Mouse (Mus musculus): Measurements from ENCODE around the gene Ier5.

Gene Ier5

DNA sequence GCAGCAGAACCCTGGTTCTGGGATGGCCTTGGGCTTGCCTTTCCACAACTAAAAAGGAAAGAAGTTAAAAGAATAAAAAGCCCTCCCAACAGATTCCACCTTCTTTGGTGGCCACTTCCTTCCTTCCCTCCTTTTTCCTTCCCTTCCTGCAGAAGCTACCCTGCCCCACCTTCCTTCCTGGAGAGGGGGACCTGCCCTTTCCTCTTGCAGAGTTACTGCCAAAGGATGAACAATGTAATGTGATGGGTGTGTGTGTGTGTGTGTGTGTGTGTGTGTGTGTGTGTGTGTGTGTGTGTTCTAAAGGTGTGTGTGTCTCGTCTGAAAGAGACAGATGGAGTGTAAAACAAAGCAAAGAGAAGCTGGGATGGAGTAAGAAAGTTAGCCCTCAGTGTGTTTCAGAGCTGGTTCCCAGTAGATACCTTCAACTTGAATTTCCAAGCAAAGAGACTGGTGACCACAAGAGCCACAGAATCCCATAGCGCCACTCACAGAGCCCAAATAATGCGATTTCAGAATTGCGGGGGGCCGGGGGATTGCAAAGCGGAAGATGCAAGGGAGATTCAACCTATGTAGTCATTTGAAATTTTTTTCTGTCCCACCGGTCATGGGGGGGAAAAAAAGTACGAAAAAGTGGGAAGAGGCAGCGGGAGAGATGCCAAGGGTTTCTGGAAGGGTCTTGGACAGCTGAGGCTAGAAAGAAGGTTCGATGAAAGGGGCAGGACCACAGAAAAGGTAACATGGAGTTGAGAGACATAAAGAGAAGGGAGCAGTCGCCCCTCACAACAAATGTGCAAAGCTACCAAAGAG lies 17.1 kb downstream of the Ier5 start:
- no peak for DNase-seq (ENCODE audit: low read depth, low spot score)

DNA sequence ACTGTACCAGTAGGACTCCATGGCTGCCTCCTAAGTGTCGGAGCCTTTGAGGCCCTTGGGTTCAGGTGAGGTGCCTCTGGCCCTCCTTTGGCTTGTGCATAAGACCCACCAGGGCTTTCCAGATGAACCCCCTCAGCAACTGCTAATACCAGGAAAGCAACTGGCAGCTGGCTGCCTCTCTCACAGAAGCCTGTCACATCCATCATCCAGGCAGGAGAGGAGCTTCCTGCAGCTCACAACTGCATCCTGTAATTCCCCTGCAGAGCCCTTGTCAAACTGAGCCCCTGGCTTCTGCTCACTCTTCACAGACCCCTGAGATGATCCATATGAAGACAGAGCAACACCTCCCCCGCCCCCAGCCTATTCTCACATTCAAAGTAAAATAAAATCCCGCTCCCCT lies 21.8 kb downstream of the Ier5 start:
- no peak for DNase-seq (ENCODE audit: low read depth, low spot score)

DNA sequence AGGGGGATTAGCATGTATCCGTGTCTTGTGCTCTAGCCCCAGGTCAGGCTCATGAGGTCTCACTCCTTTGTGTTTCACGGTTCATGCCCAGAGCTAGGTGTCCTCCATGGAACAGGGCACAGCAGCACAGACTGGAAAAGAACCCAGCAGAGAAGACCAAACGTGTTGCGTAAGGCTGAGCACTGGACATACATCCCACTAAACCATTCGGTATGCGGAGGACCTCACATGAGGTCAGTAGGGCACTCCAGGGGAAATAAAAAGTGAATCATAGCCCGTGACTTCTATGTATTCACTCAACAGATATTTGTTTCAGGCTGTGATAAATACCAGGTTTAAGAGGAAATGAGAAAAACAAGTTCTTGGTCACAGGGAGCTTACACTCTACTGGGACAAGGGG lies 23.6 kb downstream of the Ier5 start:
- DNase-seq (ENCODE audit: low read depth, low spot score): no peak

DNA sequence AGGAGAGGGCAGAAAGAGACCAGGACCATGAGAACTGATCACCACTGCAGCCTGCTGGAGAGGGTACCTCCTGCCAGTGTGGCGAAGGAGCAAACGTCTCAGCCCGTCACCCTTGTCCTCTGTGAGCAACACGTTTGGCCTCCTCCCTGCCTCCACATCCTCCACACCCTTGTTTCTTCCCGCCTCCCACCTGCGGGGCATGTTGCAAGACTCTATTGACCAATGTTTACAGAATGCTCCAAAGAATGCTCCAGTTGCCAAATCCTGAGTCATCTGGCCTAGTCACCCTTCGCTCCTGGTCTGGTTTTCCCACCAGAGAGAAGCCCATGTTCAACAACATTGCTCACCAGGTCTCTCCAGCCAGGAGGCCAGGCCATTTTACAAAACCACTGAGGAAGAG lies 24.6 kb downstream of the Ier5 start:
- no peak for DNase-seq (ENCODE audit: low read depth, low spot score)

DNA sequence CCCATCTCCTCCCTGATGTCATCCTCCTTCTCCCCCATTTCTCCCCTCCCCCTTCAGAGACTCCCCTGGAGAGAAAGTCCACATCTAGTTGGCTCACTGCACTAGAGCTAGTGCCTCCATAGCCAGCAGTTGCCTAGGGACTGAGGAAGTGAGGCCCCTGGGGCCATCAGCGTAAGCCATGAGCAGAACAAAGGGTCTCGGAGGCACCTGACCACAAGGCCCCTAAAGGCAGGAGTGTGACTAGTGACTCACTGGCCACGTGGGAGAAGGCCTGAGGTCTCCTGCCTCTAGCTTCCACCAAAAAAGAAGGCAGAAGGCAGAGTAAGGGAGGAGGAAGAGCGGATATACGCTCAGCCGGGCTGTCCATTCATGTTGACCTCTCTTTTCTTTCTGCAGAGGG lies 25.5 kb downstream of the Ier5 start:
- DNase-seq (ENCODE audit: low read depth, low spot score): no peak

DNA sequence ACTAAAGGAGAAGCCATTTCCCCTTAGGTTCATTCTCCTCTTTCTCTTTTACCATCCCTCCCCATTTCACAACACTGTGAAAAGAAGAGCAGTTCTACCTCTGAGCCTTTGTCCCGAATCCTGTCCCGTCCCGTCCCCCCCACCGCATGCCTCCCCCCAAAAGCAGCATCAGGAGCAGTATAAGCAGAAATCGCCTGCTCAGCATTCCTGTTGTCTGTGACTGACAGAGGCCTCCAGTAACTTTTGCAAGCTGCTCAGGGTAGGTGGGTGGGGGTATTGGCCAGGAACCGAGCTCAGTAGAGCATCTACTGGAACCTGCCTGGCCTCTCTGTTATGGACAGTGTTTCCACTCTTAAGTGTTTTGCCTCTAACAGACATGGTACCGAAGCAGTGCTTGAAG lies 26.3 kb downstream of the Ier5 start:
- DNase-seq (ENCODE audit: low read depth, low spot score): no peak

DNA sequence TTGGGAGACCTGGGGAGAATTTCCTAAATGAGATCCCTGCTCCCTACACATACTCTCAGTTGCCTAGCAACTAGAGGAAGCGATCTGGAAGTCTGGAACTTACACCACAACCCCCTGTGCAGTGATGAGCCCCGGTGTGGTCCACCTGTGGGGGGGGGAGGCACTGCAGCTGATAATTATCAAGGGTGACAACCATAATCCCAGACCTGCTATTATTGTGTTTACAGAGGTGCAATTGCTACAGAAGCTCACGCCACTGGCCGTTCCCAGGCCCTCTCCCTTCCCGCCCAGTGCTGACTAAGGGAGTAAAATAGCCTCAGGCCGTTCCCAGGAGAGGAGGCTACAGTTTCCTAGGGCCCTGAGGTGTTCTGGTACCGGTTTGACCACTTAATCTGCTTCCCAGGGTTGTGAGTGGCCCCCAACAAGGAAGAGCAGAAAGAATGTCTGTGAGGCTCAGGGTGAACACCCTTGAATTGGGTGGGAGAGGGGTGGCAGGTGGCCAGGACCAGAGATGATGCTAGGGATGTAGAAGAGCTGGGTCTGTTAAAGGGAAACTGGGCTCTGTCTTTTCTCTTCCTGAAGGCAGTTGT lies 28.1 kb downstream of the Ier5 start:
- DNase-seq (ENCODE audit: low read depth, low spot score): no peak

DNA sequence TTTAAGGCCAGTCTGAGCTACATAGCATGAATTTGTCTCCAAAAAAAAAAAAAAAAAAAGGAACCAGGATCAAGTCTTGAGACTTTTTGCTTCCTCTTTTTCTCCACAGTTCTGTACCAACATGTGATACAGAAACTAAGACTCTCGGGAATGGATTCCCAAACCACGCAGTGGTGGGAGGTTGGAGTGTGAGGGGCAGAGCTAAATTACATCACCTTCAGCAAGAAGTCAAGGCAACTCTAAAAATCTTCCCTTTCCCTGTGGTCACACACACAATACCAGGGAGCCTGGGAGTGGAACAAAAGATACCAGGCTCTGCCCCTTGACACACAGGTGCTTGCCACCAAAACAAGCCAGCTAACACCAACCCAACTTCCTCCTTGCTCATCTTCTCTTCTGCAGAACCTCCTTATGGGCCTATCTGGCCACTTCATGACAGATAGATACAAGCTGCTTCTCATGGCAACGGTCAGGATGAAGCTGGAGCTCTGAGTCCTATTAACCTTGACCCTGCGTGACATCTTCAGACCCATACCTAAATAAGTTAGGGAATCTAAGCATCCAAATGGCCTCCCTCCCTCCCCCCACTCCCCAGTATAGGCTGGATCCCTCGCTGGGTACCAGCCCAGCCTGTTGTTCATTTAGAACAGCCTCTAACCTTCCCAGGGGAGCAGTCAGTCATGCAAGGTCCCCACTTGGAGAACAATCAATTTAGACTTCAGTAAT lies 28.7 kb downstream of the Ier5 start:
- DNase-seq (ENCODE audit: low read depth, low spot score): no peak

DNA sequence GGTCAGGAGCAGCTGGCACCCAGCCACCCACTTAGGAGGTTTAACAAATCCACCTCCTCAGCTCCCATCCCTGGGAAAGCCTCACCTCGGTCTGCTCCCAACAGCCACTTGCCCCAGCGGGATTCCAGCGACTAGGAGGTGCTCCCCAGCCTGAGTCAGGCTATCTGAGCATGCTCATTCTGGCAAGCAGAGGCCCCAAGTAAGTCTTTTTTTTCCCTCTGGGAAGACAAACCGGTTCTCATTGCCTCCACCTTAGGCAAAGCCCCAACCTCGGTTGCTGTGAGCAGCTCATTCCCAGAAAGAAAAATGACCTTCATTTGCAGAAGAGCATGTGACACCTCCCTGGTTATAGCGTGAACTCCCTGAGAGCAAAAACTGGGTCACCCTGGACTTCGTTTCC lies 29.7 kb downstream of the Ier5 start:
- no peak for DNase-seq (ENCODE audit: low read depth, low spot score)

DNA sequence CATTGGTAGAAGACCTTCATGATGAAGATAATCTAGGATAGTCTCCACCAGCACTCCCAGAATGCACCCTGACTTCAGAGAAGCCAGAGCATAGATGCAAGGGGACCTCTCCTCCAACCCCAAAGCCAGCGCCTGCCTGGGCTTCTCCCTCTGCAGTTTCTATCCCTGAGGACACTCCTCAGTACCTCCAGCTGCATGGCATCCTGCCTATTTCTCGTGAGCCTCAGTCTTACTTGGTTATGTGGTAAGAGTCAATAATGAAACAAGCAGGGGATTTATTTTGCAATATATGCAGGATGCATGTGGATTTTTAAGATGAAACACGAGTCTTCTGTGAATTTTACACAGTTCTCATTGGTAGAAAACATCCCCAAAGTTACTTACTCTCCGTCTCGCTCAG lies 33.2 kb downstream of the Ier5 start:
- no peak for DNase-seq (ENCODE audit: low read depth, low spot score)

DNA sequence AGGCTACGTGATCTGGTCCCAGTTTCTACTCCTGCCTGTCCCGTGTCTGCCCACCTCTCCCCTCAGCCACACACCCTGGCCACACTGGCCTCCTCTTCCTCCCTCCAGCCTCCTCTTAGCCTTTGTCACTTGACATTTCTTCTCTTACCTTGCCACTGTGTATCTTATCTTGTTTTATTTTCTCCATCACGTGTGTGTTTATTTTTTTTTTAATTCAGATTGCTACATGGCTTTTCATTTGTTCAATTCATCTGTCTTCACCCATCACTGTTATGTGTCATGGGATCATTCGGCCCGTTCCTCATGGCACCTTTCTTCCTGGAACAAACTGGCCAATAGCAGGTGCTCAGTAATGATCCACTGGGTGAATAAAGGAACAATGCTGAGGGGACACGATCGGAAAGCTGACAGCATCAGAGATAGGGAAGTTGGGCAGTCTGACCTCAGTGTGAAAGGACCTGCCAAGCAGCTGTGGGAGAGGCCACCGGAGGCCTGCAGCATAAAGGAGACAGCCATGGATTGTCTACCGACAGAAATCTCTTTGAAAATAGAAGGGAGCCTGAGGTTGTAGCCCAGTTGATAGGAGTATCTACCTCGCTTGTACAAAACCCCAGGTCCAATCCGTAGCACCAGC lies 34.3 kb downstream of the Ier5 start:
- no peak for DNase-seq (ENCODE audit: low read depth, low spot score)

DNA sequence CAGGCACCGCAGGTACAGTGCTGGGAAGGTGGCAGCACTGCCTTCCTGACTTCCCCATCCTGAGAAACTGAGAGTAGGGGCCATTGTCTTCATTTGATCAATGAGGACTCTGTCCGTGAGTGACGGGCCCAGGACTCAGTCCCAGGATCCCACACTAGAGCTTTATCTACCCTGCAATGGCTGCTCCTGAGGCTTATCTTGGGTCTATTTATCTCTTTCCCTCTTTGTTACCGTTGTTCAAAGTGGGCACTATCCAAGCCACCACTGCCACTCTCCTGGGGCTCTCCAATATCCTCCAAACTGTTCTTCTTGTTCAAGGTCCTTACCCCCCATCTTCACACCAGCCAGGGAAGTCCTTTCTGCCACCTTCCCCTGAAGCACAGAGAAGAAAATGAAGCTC lies 34.8 kb downstream of the Ier5 start:
- DNase-seq (ENCODE audit: low read depth, low spot score): no peak

DNA sequence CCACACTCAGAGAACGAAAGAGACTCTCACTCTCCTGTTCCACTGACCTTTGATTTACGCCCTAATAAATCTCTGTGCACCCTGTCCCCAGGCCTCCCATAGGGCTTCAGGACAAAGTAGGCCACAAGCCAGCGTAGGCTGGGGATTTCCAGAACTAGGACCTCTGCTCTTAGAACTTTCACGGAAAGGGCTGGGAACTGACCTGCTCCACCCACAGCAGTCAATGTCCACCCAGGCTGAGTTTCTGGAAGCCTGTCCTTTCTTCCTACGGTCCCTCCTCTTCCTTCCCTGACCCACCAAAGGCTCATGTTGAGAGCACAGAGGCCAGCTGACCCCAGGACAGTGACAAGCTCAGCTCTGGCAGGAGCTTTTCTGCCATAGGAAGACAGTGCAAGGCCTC lies 35.3 kb downstream of the Ier5 start:
- DNase-seq (ENCODE audit: low read depth, low spot score): no peak

DNA sequence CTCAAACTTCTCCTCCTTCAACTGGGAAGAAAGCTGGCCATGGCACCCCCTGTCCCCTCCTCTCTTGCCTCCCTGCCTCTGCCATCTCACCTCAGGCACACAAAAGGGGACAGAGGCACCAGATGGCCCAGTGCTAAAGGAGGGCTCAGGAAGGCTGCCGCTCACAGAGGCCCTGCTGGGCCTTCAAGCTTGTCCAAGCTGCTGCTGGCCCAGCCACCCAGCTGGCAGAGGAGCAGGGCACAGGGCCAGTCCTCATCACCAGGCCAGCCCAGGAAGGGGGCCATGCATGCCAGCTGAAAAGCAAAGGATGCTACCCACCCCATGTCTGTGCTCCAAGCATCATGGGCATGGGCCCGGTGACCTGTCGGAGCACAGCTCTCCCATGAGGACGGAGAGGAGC lies 36.5 kb downstream of the Ier5 start:
- no peak for DNase-seq (ENCODE audit: low read depth, low spot score)

DNA sequence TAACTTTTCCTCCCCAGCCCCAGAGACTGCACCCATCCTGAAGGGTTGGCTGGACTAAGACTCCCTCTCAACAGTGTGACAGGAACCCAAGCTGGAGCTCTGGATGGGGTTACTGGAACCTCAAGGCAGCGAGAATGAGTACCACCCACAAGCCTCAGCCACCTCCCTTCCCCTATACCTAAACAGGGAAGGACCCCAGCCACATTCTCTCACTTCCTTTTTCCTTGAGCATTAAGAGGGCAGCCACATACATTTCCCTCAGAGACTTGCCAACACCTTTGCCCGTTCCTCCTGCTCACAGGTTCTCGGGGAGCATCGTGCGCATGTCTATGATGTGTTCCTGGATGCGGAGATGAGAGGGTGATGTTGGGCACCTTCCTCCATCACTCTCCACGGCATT lies 37.4 kb downstream of the Ier5 start:
- DNase-seq (ENCODE audit: low read depth, low spot score): no peak

DNA sequence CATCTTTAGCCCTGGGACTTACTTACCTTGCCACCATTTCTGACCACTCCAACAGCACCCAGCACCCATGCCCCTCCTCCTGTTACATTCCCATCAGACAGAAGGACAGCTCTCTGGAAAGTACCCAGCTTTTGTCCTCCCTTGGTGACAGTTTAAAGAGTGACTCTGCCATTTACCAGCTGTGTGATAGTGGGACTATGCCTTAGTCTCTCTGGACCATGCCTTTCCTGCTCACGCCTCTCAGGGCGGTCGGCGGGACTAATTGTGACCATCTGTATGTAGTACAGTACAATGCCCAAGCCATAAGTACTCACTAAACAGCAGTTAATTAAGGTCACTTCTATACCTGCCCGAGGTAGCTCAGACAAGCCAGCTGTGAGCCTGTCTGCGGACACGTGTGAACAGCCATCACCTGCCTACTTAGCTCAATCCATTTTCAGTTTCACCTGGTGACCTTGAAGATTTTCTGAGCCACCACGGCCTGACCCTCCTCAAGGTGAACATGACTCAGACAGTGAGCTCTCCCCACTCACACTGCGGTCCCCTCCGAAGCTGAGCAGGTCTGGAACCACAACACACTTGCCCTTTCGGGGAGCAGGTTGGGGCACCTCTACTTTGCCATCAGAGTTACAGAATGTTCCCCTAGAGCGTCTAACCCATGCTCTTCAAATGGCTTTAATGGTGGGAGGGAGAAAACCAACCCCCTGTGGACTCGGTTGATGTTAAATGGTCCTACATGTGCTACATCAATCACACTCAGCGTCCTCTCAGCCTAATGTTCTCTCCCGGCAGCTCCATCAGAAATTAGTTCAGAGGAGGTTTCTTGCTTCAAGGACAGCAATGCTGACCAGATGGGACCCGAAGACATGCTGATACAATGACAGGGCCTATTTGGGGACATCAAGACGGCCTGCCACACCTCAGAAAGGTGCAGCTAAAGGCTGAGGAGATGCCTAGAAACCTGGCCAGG lies 38.3 kb downstream of the Ier5 start:
- no peak for DNase-seq (ENCODE audit: low read depth, low spot score)

DNA sequence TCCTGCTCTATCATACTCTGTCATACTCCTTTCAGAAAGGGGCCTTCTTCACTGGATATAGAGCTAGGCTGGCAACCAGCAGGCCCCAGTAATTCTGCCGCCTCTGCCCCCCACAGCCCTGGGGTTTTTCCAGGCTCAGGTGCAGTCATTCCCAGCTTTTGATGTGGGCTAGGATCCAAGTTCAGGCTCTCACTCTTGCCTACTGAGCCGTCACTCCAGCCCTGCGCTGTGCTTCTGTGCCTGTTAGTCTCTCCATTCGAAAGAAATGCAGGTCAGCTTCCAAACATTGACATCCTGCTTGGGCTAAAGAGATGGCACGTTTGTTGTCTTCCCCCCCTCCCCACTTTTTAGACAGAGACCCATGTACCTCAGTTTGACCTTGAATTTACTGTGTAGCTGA lies 39.2 kb downstream of the Ier5 start:
- no peak for DNase-seq (ENCODE audit: low read depth, low spot score)

DNA sequence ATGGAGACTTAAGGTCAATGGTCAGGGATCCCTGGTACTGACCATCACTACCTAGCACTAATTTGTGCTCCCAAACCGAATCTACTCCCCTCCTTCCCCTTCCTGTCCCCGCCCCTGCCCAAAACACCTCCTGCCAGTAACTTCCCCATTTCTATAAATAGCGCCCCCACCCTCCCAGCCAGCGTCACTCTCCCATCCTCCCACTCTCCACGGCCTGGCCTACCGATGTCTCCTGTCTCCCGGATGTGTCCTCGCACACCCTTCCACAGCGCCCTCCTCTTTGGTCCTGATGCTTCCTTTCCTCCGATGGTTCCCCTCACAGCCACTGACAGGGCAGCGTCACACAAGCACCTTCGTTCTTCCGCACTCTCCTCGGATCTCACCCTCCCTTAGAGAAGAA lies 39.9 kb downstream of the Ier5 start:
- DNase-seq (ENCODE audit: low read depth, low spot score): no peak

DNA sequence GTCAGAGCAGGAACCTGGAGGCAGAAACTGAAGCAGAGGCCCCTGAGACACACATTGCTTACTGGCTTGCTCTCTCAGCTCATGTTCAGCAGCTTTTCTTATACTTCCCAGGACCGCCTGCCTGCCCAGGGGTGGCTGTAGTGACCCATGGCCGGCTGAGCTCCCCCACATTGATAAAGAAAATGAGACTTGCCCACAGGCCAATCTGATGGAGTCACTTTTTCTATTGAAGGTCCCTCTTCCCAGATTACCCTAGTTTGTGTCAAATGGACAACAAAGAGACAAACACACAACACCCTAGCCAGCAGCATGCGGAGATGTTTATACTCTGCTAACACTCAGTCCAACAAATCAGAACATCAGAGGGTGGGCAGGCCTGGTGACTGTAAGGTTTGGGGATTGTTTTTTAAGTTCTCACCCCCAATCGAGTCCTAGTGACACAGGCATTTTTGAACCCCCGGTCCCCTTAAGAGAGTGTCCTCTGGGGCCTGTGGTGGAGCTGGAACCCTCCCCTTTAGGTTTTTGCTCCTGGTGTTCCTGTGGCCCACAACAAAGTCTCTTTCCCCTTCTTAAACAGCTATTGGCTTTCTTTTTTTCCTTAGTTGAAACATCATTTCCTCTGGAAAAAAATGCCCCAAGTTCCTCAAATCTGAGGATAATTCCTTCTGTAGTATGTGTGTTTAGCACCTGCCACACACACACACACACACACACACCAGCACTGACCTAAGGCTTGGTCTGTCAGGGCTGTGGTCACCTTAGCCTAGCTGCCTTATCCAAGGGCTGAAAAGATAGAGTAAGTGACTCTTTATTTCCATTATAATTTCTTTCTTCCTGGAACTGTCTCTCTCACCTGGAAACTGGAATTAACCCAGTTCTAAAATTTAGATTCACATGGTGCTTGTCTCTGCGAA lies 41.1 kb downstream of the Ier5 start:
- no peak for DNase-seq (ENCODE audit: low read depth, low spot score)

DNA sequence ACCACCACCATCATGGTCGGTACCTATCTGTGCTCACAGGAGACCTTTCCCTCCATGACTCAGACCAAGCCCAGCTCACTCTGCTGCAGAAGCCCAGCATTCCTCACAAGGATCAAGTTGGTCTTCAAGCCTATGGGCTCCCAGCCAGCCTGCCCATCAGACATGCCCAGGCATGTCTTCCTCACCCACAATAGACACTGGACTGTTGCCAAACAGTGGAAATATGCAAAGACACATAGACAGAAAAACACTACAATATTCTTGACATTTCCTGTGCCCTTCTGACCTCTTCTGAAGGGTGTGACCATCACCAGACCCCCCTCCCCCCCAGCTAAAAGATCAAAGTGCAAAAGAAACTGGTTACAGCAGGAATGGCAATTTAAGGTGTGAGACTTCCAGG lies 43.3 kb downstream of the Ier5 start:
- DNase-seq (ENCODE audit: low read depth, low spot score): no peak

All from c-Kit-negative CD71-positive TER-119-positive erythroid progenitor cells, embryonic 14.5 days (primary cell).